Mouse (Mus musculus) ovary, adult 18-20 months (tissue): ENCODE measurements around the gene Naaladl1.

ENCODE experiments used
- DNase-seq: peaks from one replicate; pipeline ENCODE4 v3.0.0; 2022; ENCODE audit warnings: low spot score, mixed read lengths

The Naaladl1 gene

GRCm38 (mm10) chr19:6105586-6105985 is at the start of gene Naaladl1:
Naaladl1 (plus strand) TSS chr19:6105782.
- DNase-seq, result no peak

DNA sequence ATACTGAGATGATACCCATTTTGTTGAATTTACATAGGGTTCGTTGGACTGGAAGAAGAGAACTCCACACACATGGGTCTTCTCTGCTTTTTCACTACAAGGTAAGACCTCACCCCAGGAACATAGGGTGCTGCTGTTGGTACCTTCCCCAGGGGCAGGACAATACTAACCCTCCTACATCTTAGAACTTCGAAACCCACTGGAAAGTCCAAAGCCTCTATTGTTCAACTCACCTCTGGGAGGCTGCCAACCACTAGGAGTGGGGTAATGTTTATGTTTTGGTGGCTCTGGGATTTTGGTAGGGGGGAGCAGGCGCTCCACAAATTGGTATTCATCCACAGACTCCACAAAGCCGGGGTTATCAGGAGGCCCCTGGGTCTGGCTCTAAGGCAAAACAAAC is 48.9 kb upstream of the Naaladl1 start:
- no peak for DNase-seq

DNA sequence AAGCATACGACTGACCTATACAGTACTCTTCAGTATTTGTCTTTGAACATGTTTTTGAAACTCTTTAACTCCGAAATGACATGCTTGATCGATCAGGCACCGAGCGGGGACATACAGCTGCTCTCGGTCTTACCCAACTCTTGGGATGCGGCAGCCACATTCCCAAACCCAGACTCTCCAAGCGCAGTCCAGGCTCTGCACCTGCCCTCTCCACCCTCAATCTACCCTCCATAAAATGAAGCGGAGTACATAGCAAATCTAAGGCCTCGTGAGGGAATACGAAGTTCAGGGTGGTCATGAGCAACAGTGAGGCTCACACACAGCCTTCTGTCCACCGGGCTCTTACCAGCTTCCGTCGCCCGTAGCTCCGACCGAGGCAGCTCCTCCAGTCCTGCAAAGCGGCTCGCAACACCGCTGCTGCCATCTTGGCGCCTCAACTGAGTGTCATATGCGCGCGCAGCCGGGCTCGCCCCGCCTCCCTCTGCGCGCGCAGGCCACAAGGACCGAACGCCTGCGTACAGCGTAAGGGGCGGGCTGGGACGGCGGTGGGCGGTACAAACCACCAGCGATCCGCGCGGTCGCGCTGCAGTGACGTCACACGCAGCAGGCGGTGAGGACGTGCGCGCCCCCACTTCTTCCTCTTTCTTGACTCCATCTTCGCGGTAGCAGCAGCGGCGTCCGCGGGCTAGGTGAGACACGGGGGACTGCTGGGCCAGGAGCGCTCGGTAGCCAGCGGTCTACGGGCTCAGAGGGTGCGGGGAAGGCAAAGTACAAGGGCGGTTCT is 48.1 kb upstream of the Naaladl1 start, which contains the start of the genes Mrpl49 and Fau:
Gene Mrpl49, minus strand, starts transcription at position 473 of the 784 bp plus-strand sequence.
Gene Fau, plus strand, starts transcription at position 532 of the 784 bp plus-strand sequence.
- DNase-seq, result peak; percentile 98

DNA sequence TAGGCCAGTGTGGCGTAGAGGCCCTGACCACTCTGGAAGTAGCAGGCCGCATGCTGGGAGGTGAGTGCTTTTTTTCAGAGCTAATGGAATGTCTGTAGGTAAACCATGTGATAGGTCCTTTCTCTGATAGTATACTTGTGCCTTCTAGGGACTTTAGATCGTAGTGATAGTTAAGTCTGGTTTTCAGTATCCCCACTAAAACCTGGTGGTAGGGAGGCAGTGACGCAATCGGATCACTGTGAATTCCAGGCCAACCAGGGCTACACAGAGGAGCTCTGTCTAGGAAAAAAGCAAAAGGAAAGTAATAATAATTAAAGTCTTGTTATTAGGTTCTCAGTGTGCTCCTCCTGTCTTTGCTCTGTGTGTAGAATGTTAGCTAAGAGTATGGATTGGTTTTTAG is 47.1 kb upstream of the Naaladl1 start:
- DNase-seq, result no peak

DNA sequence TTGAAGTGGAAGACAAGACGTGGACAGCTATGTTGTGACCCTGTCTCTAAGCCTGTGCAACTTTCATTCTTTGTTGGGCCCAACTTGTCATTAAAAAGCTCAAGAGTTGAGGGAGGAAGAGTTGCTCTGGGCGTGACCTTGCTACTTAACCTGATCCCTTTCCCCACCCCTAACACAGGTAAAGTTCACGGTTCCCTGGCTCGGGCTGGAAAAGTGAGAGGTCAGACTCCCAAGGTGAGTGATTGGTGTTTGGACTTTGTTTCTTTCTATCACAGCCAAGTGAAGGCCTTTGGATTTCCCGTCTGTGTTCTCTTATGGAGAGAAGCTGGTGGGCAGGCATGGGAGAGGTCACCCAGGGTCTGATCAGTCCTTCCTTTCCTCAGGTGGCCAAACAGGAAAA is 46.6 kb upstream of the Naaladl1 start:
- DNase-seq, result no peak

- peak; percentile 91 for DNase-seq
Observed at GRCm38 (mm10) chr19:6061021-6061533, 44.5 kb upstream of the Naaladl1 start, which contains the start of gene Znhit2. Znhit2 (plus strand) TSS chr19:6061192.

DNA sequence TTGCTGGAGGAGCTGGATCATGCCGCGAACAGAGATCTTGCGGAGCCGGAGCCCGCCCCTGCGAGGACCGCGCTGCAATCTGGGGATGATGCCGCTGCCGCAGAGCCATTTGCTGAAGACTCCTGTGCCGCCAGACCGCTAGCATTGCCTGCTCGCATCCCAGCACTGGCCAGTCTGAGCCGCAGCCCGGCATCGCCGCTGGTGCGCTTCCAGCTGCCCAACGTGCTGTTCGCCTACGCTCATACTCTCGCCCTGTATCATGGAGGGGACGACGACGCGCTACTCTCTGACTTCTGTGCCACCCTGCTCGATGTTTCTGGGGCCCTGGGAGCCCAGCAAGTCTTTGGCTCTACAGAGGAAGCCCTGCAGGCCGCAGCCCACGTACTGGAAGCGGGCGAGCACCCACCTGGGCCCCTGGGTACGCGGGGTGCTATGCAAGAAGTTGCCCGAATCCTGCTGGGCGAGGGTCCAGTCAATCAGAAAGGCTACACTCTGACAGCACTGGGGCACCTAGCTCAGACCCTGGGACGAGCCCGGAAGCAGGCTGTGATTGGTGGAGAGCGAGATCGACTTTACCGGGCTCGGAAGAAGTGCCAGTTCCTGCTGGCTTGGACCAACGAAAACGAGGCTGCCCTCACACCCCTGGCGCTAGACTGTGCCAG is 43.8 kb upstream of the Naaladl1 start:
- DNase-seq, result no peak

- no peak for DNase-seq
Observed at GRCm38 (mm10) chr19:6062418-6062817, 43.2 kb upstream of the Naaladl1 start.

GRCm38 (mm10) chr19:6063081-6063480 is 42.5 kb upstream of the Naaladl1 start:
- DNase-seq, result no peak

DNA sequence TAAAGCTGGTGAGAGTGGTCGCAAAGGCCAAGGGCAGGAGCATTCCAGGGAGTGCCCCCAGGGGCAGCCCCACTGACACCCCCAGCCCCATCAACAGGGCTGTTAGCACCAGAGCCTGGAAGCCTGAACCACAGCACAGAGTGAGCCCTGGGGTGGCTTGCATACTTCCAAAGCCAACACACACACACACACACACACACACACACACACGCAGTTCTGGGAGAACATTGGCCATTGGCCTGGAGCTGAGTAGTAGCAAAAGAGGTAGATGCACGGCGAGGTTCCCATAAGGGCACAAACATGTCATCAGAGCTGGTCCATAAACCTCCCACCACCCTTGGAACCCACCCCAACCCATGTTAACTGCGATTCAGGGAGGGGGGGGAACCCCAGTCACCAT is 39.0 kb upstream of the Naaladl1 start:
- DNase-seq, result no peak

GRCm38 (mm10) chr19:6067011-6067723 is 38.4 kb upstream of the Naaladl1 start:
- peak; percentile 52 for DNase-seq

DNA sequence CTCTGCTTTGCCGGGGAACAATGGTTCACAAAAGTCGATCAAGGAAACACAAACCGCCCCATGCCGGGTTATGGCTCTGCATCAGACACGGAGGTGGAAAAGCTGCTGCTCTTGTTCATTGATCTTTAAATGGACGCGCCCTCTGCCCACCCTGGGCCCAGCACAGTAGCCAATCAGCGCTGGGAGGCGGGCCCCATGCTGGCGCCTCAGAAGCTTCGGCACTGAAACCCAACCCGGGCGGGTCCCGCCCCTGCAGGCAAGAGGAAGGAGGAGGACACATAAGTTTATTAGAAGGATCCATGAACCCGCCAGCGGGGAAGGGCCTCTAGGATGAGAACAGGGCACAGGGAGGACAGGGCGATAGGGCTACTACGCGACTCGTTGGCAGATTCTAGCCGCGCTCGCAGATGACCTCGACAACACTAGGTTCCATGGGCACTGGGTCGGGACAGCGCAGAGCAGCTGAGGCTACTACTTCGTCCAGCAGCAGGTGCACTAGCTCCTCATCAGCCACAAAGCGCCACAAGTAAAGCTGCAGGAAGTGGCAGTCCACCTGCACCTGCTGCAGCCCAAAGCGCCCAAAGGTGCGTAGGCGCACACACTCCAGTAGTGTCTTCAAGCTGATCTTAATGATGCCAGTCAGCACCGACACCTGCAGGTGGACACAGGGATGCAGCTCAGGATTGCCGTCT is 37.7 kb upstream of the Naaladl1 start, which contains the start of gene Tm7sf2:
Gene Tm7sf2, minus strand, starts transcription at position 650 of the 692 bp plus-strand sequence.
- DNase-seq, result peak; percentile 91

DNA sequence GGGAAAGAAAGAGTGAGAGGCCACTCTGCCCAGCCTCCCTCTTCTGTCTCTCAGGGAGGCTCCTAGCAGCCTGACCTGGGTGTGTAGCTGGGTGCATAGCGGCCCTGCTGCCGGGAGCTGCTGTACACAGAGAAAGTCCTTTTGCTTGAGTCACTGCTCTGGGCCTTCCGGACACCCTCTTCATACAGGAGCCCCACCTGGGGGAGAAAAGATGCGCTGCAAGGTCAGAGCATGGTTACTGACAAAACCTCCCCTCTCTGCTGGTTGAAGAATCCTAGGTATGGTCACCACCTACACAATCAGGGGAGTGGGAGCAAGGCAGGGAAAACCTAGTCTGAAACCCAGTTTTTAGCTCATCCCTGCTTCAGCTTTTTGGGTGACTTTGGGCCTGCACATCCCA is 36.6 kb upstream of the Naaladl1 start:
- DNase-seq, result no peak

DNA sequence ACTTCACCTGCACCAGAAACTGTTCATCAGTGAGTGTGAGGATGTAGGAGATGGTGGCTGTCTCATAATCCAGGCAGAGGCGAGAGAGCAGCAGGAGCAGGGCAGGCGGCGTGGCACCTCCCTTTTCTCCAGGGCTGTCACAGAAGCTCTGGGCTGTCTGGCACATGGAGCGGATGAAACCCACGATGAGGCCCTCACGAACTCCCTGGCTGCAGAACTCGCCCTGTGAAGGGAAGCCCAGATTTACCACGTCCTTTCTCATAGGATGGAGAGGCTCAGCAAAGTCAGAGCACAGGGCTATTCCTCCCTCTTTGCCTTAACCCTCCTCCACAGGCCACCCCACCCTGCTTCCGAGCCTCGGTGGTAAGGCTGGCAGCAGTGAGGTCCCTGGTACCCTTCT is 35.7 kb upstream of the Naaladl1 start:
- no peak for DNase-seq

GRCm38 (mm10) chr19:6070571-6071250 is 34.9 kb upstream of the Naaladl1 start:
- no peak for DNase-seq

DNA sequence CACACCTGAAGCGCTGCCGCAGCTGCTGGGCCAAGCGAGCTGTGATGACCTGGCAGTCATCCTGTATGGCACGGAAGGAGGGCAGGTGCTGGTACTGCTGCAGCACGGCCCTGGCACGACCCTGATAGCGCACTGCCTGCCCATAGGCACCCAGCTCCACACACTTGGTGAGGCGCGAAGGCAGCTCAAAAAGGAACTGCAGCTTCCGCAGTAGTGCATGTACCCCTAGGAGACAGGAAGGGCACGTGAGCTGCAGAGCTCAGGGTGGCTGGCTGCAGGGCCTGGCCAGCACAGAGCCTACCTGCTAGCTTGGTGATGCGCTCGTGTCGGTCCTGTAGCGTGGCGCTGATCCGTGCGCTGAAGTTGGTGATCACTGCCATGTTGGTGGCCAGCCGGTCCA is 34.3 kb upstream of the Naaladl1 start:
- no peak for DNase-seq

DNA sequence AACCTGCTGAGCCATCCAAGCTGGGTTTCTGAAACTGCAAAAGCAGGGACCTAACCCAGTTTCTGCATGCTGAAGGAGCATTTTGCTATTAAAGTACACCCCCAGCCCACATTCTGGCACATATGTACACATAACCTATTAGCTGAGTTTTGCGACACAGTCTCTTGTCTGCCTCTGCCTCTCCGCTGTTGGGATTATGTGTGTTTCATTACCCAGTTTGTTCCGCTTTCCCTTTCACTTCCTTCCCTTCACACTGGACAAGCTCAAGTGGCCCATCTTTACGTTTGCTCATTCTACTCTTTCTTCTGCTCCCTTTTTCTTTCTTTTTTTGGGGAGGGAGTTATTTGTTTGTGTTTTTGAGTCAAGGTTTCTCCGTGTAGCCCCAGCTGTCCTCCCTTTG is 31.7 kb upstream of the Naaladl1 start:
- no peak for DNase-seq

GRCm38 (mm10) chr19:6076564-6077393 is 28.8 kb upstream of the Naaladl1 start, which contains the start of gene Vps51:
Vps51 (minus strand) TSS chr19:6077231.
- peak; percentile 75 for DNase-seq

- no peak for DNase-seq
Observed at GRCm38 (mm10) chr19:6079983-6080480, 25.6 kb upstream of the Naaladl1 start, which contains the start of gene Tmem262. Tmem262 (plus strand) TSS chr19:6080033.

- no peak for DNase-seq
Observed at GRCm38 (mm10) chr19:6082156-6082555, 23.4 kb upstream of the Naaladl1 start, which contains the start of gene Gm28374. Gm28374 (minus strand) TSS chr19:6082256.
